Mouse (Mus musculus) MEL (cell line): Measurements from ENCODE around the gene Hat1. TPM values are rescaled to one million over a fixed set of nuclear protein-coding genes. Genes with fewer than 3 reads are reported as not detected.
A peak's percentile ranks its signal among the peaks of the same experiment; 100 is the strongest.

Experiments
- DNase-seq: peaks from one replicate; pipeline ENCODE4 v3.0.0; 2011; ENCODE audit warnings: low read depth, low spot score
- H3K27ac ChIP-seq: 2 replicates; pipeline ENCODE4 v1.5.1; 2012; ENCODE audit warnings: low read depth, mild to moderate bottlenecking, control low read depth, low read length, moderate library complexity; ENCODE audit not compliant: control insufficient read depth
- H3K27me3 ChIP-seq, 2 experiments: fragments of 150-350 bp in 1 of 2; sonication (generic) in 1 of 2; 2 replicates each; pipeline ENCODE4 v1.6.1; 2012; ENCODE audit warnings: low read length in 2 of 2, mild to moderate bottlenecking in 2 of 2, improper control_type of control experiment in 1 of 2, moderate library complexity in 1 of 2; ENCODE audit not compliant: insufficient read depth in 2 of 2, control insufficient read depth in 1 of 2
- H3K36me3 ChIP-seq, 2 experiments: 2 replicates each; pipeline ENCODE4 v1.6.1; 2012 to 2014; ENCODE audit warnings: low read length in 2 of 2, improper control_type of control experiment in 1 of 2, inconsistent platforms in 1 of 2, mild to moderate bottlenecking in 1 of 2; ENCODE audit not compliant: insufficient read depth in 2 of 2, control insufficient read depth in 1 of 2
- H3K4me1 ChIP-seq, 2 experiments: fragments of 150-350 bp in 1 of 2; sonication (generic) in 1 of 2; 2 replicates each; pipeline ENCODE4 v1.6.1; 2012; ENCODE audit warnings: low read length in 2 of 2, improper control_type of control experiment in 1 of 2, mild to moderate bottlenecking in 1 of 2; ENCODE audit not compliant: insufficient read depth in 2 of 2, control insufficient read depth in 1 of 2
- H3K4me3 ChIP-seq, 2 experiments: fragments of 150-350 bp in 1 of 2; sonication (generic) in 1 of 2; 2 replicates each; pipeline ENCODE4 v1.5.1; 2012; ENCODE audit warnings: low read depth in 2 of 2, low read length in 2 of 2, mild to moderate bottlenecking in 2 of 2, moderate library complexity in 2 of 2, control low read depth in 1 of 2, improper control_type of control experiment in 1 of 2; ENCODE audit not compliant: control insufficient read depth in 1 of 2, insufficient read depth in 1 of 2
- H3K79me2 ChIP-seq: 2 replicates; pipeline ENCODE4 v1.6.1; 2012; ENCODE audit warnings: mild to moderate bottlenecking, low read length, moderate library complexity; ENCODE audit not compliant: control insufficient read depth, poor library complexity, insufficient read depth
- H3K9ac ChIP-seq: 2 replicates; pipeline ENCODE4 v1.6.1; 2012; ENCODE audit warnings: low read depth, mild to moderate bottlenecking, control low read depth, low read length, moderate library complexity; ENCODE audit not compliant: control insufficient read depth, poor library complexity, severe bottlenecking
- H3K9me3 ChIP-seq: fragments of 150-350 bp; sonication (generic); replicated peaks from 2 replicates; pipeline ENCODE4 v1.6.1; 2012; ENCODE audit warnings: mild to moderate bottlenecking, low read length, improper control_type of control experiment, moderate library complexity; ENCODE audit not compliant: insufficient read depth
- BHLHE40 ChIP-seq: IDR thresholded peaks from 2 replicates; pipeline ENCODE4 v1.6.1; 2012; ENCODE audit warnings: low read depth, mild to moderate bottlenecking, inconsistent platforms, low read length, improper control_type of control experiment, borderline replicate concordance
- CHD1 ChIP-seq: IDR thresholded peaks from 2 replicates; pipeline ENCODE4 v1.6.1; 2012; ENCODE audit warnings: low read depth, mild to moderate bottlenecking, inconsistent platforms, low read length, improper control_type of control experiment
- CTCF ChIP-seq, 3 experiments: IDR thresholded peaks in 2 of 3; conservative IDR thresholded peaks in 1 of 3; 2 replicates each; pipeline ENCODE4 v1.5.1; 2011 to 2012; ENCODE audit warnings: low read length in 3 of 3, low read depth in 2 of 3, mild to moderate bottlenecking in 2 of 3, improper control_type of control experiment in 1 of 3, inconsistent platforms in 1 of 3, mixed read lengths in 1 of 3, moderate library complexity in 1 of 3; ENCODE audit not compliant: control insufficient read depth in 1 of 3, insufficient read depth in 1 of 3, poor library complexity in 1 of 3, severe bottlenecking in 1 of 3
- ETS1 ChIP-seq: IDR thresholded peaks from 2 replicates; pipeline ENCODE4 v1.6.1; 2012; ENCODE audit warnings: low read depth, mild to moderate bottlenecking, inconsistent platforms, low read length, improper control_type of control experiment, moderate library complexity
- GABPA ChIP-seq: IDR thresholded peaks from 2 replicates; pipeline ENCODE4 v1.6.1; 2012; ENCODE audit warnings: low read depth, mild to moderate bottlenecking, inconsistent platforms, low read length, improper control_type of control experiment, moderate library complexity
- GATA1 ChIP-seq: IDR thresholded peaks from 2 replicates; pipeline ENCODE4 v1.6.1; 2011; ENCODE audit warnings: low read depth, low read length, improper control_type of control experiment
- MAFK ChIP-seq: IDR thresholded peaks from 2 replicates; pipeline ENCODE4 v1.6.1; 2011; ENCODE audit warnings: low read depth, mild to moderate bottlenecking, low read length, improper control_type of control experiment, borderline replicate concordance
- MAX ChIP-seq: IDR thresholded peaks from 2 replicates; pipeline ENCODE4 v1.6.1; 2011; ENCODE audit warnings: low read length, improper control_type of control experiment
- MYC ChIP-seq: IDR thresholded peaks from 2 replicates; pipeline ENCODE4 v1.6.1; 2011; ENCODE audit warnings: low read depth, mild to moderate bottlenecking, low read length, improper control_type of control experiment, moderate library complexity
- POLR2AphosphoS2 ChIP-seq: IDR thresholded peaks from 2 replicates; pipeline ENCODE4 v1.6.1; 2011; ENCODE audit warnings: low read length, improper control_type of control experiment
- POLR2AphosphoS5 ChIP-seq: IDR thresholded peaks from 2 replicates; pipeline ENCODE4 v1.6.1; 2012; ENCODE audit warnings: low read depth, borderline replicate concordance, mild to moderate bottlenecking, inconsistent platforms, low read length, moderate library complexity, mixed read lengths
- RAD21 ChIP-seq: IDR thresholded peaks from 2 replicates; pipeline ENCODE4 v1.6.1; 2011; ENCODE audit warnings: mild to moderate bottlenecking, low read depth, low read length, improper control_type of control experiment
- RCOR1 ChIP-seq: IDR thresholded peaks from 2 replicates; pipeline ENCODE4 v1.6.1; 2012; ENCODE audit warnings: low read depth, mild to moderate bottlenecking, inconsistent platforms, low read length, improper control_type of control experiment
- UBTF ChIP-seq: IDR thresholded peaks from 2 replicates; pipeline ENCODE4 v1.6.1; 2012; ENCODE audit warnings: low read depth, mild to moderate bottlenecking, inconsistent platforms, low read length, improper control_type of control experiment, moderate library complexity, borderline replicate concordance; ENCODE audit not compliant: insufficient read depth
- USF2 ChIP-seq, 2 experiments: IDR thresholded peaks; 2 replicates each; pipeline ENCODE4 v1.6.1; 2011 to 2012; ENCODE audit warnings: improper control_type of control experiment in 2 of 2, low read length in 2 of 2, borderline replicate concordance in 1 of 2, inconsistent platforms in 1 of 2, low read depth in 1 of 2, mild to moderate bottlenecking in 1 of 2; ENCODE audit not compliant: insufficient read depth in 1 of 2
- ZMIZ1 ChIP-seq: IDR thresholded peaks from 2 replicates; pipeline ENCODE4 v1.6.1; 2012; ENCODE audit warnings: low read depth, mild to moderate bottlenecking, inconsistent platforms, low read length, improper control_type of control experiment, moderate library complexity
- ZNF384 ChIP-seq: IDR thresholded peaks from 2 replicates; pipeline ENCODE4 v1.6.1; 2012; ENCODE audit warnings: low read depth, mild to moderate bottlenecking, inconsistent platforms, low read length, improper control_type of control experiment
- polyA plus RNA-seq, 2 experiments: library from polyadenylated mRNA; stranded (reverse) in 1 of 2; unstranded in 1 of 2; fragments of >175 nt in 1 of 2; fragments of >200 nt in 1 of 2; gene quantifications; 2 replicates each; pipeline versions ENCODE4 v1.2.1 to v1.2.4; 2012; ENCODE audit warnings: low replicate concordance in 2 of 2, low read depth in 1 of 2; ENCODE audit not compliant: insufficient read length in 2 of 2, insufficient read depth in 1 of 2, missing spikeins in 1 of 2
- total RNA-seq: library from RNA; depleted of rRNA; stranded (reverse); fragments of 300-350 nt; gene quantifications from 2 replicates; pipeline ENCODE4 v1.2.3, GENCODE M21; 2012

The Hat1 gene
- total and polyA plus RNA-seq, 3 experiments = 167 TPM; not detected in 1

DNA sequence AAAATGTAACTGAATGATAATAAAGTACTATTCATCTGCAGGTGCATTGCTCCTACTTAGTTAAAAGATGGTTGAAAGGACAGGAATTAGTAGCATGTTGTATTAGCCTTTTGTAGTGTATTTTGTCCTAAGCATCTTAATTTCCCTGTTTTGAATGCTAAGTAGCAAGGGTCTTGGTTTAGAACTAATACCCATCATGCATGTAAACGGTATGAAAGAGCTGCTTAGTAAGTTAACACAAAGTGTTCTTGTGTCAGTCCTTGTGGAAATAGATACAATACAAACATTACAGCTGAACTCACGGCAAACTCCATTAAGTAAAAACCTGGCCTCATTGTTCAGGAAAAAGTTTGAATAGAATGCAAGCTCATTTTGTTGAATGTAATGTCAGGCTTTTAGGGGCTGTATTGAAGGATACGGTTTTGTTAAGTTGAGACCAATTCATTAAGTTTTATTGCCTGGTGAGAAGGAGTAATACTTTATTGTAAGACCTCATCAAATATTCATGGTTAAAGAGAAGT, 30.1 kb downstream of the Hat1 start:
- Histone ChIP-seq H3K27me3 (no peaks in the 10 kb centered on the region; a peak in 1 of 4 replicates), H3K4me3 (no peak overlapping the region)
- TF ChIP-seq RAD21 (no peak), GATA1 (no peak), MYC (no peak), GABPA (no peak), POLR2AphosphoS5 (no peak), ZMIZ1 (no peak), UBTF (no peak), ZNF384 (no peak), CHD1 (no peak)
- TF ChIP-seq, all 39 proteins: peak for 0
- Histone ChIP-seq H3K4me1 (peaks cover 4 to 5% of the 10 kb centered on the region in 2 experiments), H3K9ac (no peak overlapping the region), H3K27ac (no peak overlapping the region), H3K36me3 (peaks cover 23% of the 10 kb centered on the region in 2 experiments), H3K9me3 (no peaks in the 10 kb centered on the region), H3K79me2 (no peaks in the 10 kb centered on the region)
- DNase-seq = no peak

DNA sequence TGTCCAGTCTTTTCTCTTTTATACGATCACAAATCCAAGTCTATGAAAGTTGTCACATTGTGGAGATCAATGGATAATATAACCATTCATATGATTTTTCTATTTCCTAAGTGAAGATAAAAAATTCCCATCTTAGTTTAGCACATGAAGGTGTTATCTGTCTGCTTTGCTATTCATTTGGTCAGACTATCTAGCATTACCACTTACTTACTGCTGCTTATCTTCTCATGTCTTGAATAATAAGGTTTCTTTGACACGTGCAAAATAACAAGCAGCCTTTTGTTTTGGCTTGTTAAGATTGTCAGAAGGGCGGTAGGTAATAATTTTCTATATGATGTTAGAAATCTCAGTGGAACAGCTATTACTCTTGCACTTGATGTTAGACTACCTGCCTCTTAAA, 30.6 kb downstream of the Hat1 start:
- Histone ChIP-seq H3K27ac (no peak overlapping the region), H3K4me3 (no peak overlapping the region)

DNA sequence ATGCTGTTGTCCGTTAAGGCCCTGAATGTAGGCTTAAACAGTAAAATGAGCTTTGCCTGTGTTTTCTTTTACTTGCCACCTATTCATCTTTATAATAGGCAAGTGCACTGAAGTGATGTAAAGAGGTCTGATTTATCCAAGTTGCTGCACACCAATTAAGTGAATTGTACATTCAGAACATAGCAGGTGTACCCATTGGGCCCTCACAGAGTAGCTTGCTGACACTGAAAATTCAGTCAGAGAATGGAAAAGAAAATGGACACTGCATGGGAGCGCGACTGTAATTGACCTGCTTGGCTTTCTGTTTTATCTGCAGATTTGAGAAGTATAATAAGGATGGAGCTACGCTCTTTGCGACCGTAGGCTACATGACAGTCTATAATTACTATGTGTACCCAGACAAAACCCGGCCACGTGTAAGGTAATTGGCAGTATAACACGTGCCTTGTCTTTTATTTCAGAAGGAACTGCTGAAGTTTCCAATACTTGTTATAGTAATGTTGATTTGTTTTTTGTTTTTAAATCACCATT, 32.2 kb downstream of the Hat1 start:
- H3K4me1 ChIP-seq = peaks cover 9 to 14% of the 10 kb centered on the region in 2 experiments
- H3K4me3 ChIP-seq = no peak overlapping the region
- TF ChIP-seq USF2 (IDR thresholded peaks at IDR 0.05; ENCODE audit: borderline replicate concordance in 1 of 2, insufficient read depth in 1 of 2, low read depth in 1 of 2, low read length in 2 of 2) (no peak), RAD21 (no peak)
- no peak for DNase-seq
- no peak overlapping the region for H3K27ac ChIP-seq
- peaks cover 24 to 34% of the 10 kb centered on the region in 2 experiments for H3K36me3 ChIP-seq
- no peak overlapping the region for H3K9ac ChIP-seq
- H3K79me2 ChIP-seq = no peaks in the 10 kb centered on the region
- H3K27me3 ChIP-seq = no peaks in the 10 kb centered on the region; a peak in 1 of 4 replicates
- H3K9me3 ChIP-seq = no peaks in the 10 kb centered on the region

More for the DNA sequence above, 30.6 kb downstream of the Hat1 start:
- Histone ChIP-seq H3K79me2 (no peaks in the 10 kb centered on the region), H3K27me3 (no peaks in the 10 kb centered on the region; a peak in 1 of 4 replicates), H3K4me1 (peaks cover 9% of the 10 kb centered on the region in 2 experiments), H3K9me3 (no peaks in the 10 kb centered on the region), H3K9ac (no peak overlapping the region), H3K36me3 (peaks cover 22 to 28% of the 10 kb centered on the region in 2 experiments)
- TF ChIP-seq MAFK (no peak), POLR2AphosphoS2 (no peak), GATA1 (peak; percentile 53; the same call in 1 of the 2 replicates), RCOR1 (no peak), ETS1 (no peak), MAX (no peak), CTCF (IDR thresholded peaks at IDR 0.05 in 2 of 3, conservative IDR thresholded peaks at IDR 0.05 in 1 of 3; ENCODE audit: control insufficient read depth in 1 of 3, insufficient read depth in 1 of 3, low read depth in 2 of 3, low read length in 3 of 3, poor library complexity in 1 of 3, severe bottlenecking in 1 of 3) (no peak), BHLHE40 (peak; percentile 85)
- DNase-seq = no peak
